Mouse (Mus musculus) liver, embryonic 16.5 days (tissue): ENCODE data around the gene Hprt. TPM values are rescaled to one million over a fixed set of nuclear protein-coding genes. Genes with fewer than 3 reads are reported as not detected.

ENCODE experiments used
- ATAC-seq: fragments of 200-750 bp; cut with Nextera tagmentation; 2 replicates; pipeline ENCODE4 v1.8.0; 2017; ENCODE audit warnings: low read depth, mild to moderate bottlenecking, moderate number of reproducible peaks, moderate library complexity
- H3K27ac ChIP-seq: fragments of 300-500 bp; sonication (generic); 2 replicates; pipeline ENCODE4 v1.5.1; 2014; ENCODE audit warnings: mild to moderate bottlenecking, low read length
- H3K27me3 ChIP-seq: fragments of 300-500 bp; sonication (generic); 2 replicates; pipeline ENCODE4 v1.6.1; 2014; ENCODE audit warnings: low read depth, low read length, mixed read lengths; ENCODE audit not compliant: control insufficient read depth, insufficient read depth
- H3K36me3 ChIP-seq: fragments of 300-500 bp; sonication (generic); 2 replicates; pipeline ENCODE4 v1.6.1; 2014; ENCODE audit warnings: mild to moderate bottlenecking; ENCODE audit not compliant: control insufficient read depth, insufficient read depth
- H3K4me1 ChIP-seq: fragments of 300-500 bp; sonication (generic); 2 replicates; pipeline ENCODE4 v1.6.1; 2014; ENCODE audit warnings: low read depth, low read length, mixed read lengths; ENCODE audit not compliant: control insufficient read depth
- H3K4me2 ChIP-seq: fragments of 300-500 bp; sonication (generic); 2 replicates; pipeline ENCODE4 v1.6.1; 2014; ENCODE audit warnings: low read depth, low read length, mixed read lengths
- H3K4me3 ChIP-seq: fragments of 300-500 bp; sonication (generic); 2 replicates; pipeline ENCODE4 v1.5.1; 2014; ENCODE audit warnings: low read depth, mild to moderate bottlenecking, low read length
- H3K9ac ChIP-seq: fragments of 300-500 bp; sonication (generic); 2 replicates; pipeline ENCODE4 v1.6.1; 2014; ENCODE audit warnings: low read depth, low read length
- H3K9me3 ChIP-seq: fragments of 300-500 bp; sonication (generic); replicated peaks from 2 replicates; pipeline ENCODE4 v1.6.1; 2016; ENCODE audit warnings: low read length; ENCODE audit not compliant: control insufficient read depth
- WGBS: fragments of 180-500 bp; shearing (Covaris S2); extraction: QIAGEN DNeasy Blood & Tissue Kit; methylation state at CpG from one replicate; pipeline ENCODE4 v1.1.7; 2014; ENCODE audit not compliant: insufficient replicate concordance; 5-methylcytosine and 5-hydroxymethylcytosine counted together
- polyA plus RNA-seq: library from polyadenylated mRNA; unstranded; fragments of >200 nt; fragmentation: Nextera tagmentation; extraction: Ambion mirVana; gene quantifications from 2 replicates; pipeline ENCODE4 v1.2.1, GENCODE M21; 2015

The Hprt gene
- polyA plus RNA-seq, 1 experiment from 2014 or later, result 134 TPM

DNA sequence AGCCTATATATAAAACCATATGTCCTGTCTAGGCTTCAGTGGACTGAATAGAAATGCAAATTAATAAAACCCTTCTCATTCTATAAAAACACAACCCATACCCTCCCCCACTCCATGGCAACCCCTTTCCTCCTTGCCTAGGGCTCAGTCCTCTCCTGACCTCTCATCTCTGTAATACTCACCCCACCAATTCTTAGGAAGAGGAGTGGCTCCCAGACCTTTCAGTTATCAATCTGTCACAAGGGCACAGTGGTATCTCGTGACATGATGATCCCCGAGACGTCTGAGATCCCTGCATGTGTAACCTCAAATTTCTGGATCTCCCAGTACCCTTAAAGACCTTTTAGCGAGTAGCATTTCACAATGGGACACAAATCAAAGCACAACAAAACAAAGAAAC is 61.3 kb downstream of the Hprt start:
- H3K36me3 ChIP-seq, result no peaks in the 10 kb centered on the region
- no peaks in the 10 kb centered on the region for H3K9me3 ChIP-seq
- no peak overlapping the region for H3K27ac ChIP-seq
- no peak overlapping the region for H3K4me3 ChIP-seq
- 27% methylated on average over 4 of the region's 4 CpGs for WGBS
- no peak overlapping the region for H3K9ac ChIP-seq
- no peaks in the 10 kb centered on the region for H3K27me3 ChIP-seq
- no peak for ATAC-seq
- H3K4me2 ChIP-seq, result no peak overlapping the region
- H3K4me1 ChIP-seq, result no peaks in the 10 kb centered on the region

DNA sequence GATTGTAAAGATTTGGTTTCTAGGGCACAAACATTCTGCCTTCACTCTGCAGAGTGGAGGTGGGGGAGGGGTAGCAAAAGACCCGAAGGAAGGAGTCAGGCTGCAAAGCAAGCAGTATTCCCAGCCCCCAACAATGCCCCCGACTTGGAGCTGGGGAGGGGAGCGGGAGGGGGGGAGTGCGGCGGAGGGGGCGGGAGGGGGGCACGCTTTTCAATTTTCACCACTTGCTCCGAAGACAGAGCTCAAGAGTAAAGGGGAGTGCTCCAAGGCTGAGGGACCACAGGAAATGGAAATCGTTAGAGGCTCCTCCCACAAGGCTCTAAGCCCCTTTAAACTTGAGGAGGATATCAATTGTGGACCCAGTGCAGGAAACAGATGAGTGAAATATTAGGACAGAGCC is 62.4 kb downstream of the Hprt start:
- peak overlapping the region; percentile 41 for H3K4me2 ChIP-seq
- WGBS, result 8% methylated on average over 7 of the region's 9 CpGs
- H3K4me1 ChIP-seq, result no peaks in the 10 kb centered on the region
- ATAC-seq, result no peak
- H3K27ac ChIP-seq, result no peak overlapping the region
- no peaks in the 10 kb centered on the region for H3K9me3 ChIP-seq
- no peaks in the 10 kb centered on the region for H3K36me3 ChIP-seq
- H3K9ac ChIP-seq, result no peak overlapping the region
- H3K4me3 ChIP-seq, result no peak overlapping the region
- no peaks in the 10 kb centered on the region for H3K27me3 ChIP-seq

GRCm38 (mm10) chrX:53052652-53053500 is 64.9 kb downstream of the Hprt start:
- peaks cover 5% of the 10 kb centered on the region for H3K27me3 ChIP-seq
- H3K4me2 ChIP-seq, result peak overlapping the region; percentile 27; the same call in 1 of the 2 replicates
- no peaks in the 10 kb centered on the region; the same call in 1 of the 2 replicates for H3K4me1 ChIP-seq
- peak; percentile 17; the same call in 1 of the 2 replicates for ATAC-seq
- H3K9ac ChIP-seq, result no peak overlapping the region
- H3K4me3 ChIP-seq, result no peak overlapping the region
- H3K36me3 ChIP-seq, result no peaks in the 10 kb centered on the region
- 24% methylated on average over 13 of the region's 13 CpGs for WGBS
- no peak overlapping the region for H3K27ac ChIP-seq
- H3K9me3 ChIP-seq, result no peaks in the 10 kb centered on the region

DNA sequence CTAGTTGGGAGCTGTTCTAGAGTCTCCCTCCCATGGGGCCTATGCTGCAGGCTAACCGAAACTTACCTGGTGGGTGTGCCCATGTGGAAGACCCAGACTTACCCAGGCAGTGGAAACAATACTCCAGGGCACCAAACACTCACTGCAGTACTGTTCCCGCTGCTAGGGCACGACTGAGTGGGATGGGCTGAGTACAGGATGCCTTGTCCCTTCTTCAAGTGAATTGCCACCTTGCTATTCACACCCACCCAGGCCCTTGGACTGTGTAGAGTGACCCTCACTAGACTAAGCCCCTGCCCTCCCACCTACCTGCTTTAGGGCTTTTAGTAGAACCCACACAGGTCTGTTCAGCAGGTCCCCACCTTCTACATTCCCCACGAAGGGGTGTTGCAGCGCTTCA is 65.9 kb downstream of the Hprt start:
- H3K4me1 ChIP-seq, result no peaks in the 10 kb centered on the region; the same call in 1 of the 2 replicates
- no peak overlapping the region for H3K27ac ChIP-seq
- H3K27me3 ChIP-seq, result peaks cover 15% of the 10 kb centered on the region
- H3K9ac ChIP-seq, result no peak overlapping the region
- no peak overlapping the region for H3K4me3 ChIP-seq
- H3K36me3 ChIP-seq, result no peaks in the 10 kb centered on the region
- 55% methylated on average over 5 of the region's 5 CpGs for WGBS
- H3K9me3 ChIP-seq, result no peaks in the 10 kb centered on the region
- no peak for ATAC-seq
- no peak overlapping the region for H3K4me2 ChIP-seq

DNA sequence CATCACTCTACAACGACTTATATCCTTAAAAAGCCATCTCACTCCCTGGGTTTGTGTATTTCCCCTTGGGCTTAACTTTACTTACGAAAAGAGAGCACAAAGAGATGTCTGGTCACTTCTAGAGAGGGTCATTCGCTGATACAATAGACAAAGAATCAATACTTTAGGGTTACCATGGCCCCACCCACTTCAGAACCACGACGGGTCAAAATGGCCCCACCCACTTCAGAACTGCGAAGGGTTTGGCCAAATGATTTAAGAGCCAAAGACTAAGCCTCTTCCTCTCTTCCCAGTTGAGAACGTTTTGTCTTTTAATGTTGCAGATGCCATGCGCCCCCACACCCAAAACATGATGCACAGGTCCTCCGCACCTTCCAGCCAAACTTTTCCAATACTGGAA is 67.8 kb downstream of the Hprt start:
- H3K4me3 ChIP-seq, result peak overlapping the region; percentile 67
- H3K36me3 ChIP-seq, result no peaks in the 10 kb centered on the region
- 13% methylated on average over 9 of the region's 9 CpGs for WGBS
- ATAC-seq, result no peak
- H3K27ac ChIP-seq, result no peak overlapping the region
- no peaks in the 10 kb centered on the region; the same call in 1 of the 2 replicates for H3K4me1 ChIP-seq
- peaks cover 24% of the 10 kb centered on the region for H3K27me3 ChIP-seq
- H3K9me3 ChIP-seq, result no peaks in the 10 kb centered on the region
- H3K4me2 ChIP-seq, result peak overlapping the region; percentile 83
- peak overlapping the region; percentile 67; the same call in 1 of the 2 replicates for H3K9ac ChIP-seq

- Histone ChIP-seq H3K27me3 (peaks cover 28% of the 10 kb centered on the region), H3K27ac (peak overlapping the region; percentile 77), H3K4me3 (peak overlapping the region; percentile 67), H3K4me2 (peak overlapping the region; percentile 83), H3K36me3 (no peaks in the 10 kb centered on the region), H3K9me3 (no peaks in the 10 kb centered on the region), H3K9ac (peak overlapping the region; percentile 67), H3K4me1 (no peaks in the 10 kb centered on the region; the same call in 1 of the 2 replicates)
- 19% methylated on average over 31 of the region's 33 CpGs for WGBS
- ATAC-seq, result peak; percentile 52
Measured at GRCm38 (mm10) chrX:53056627-53057026, 68.7 kb downstream of the Hprt start.

DNA sequence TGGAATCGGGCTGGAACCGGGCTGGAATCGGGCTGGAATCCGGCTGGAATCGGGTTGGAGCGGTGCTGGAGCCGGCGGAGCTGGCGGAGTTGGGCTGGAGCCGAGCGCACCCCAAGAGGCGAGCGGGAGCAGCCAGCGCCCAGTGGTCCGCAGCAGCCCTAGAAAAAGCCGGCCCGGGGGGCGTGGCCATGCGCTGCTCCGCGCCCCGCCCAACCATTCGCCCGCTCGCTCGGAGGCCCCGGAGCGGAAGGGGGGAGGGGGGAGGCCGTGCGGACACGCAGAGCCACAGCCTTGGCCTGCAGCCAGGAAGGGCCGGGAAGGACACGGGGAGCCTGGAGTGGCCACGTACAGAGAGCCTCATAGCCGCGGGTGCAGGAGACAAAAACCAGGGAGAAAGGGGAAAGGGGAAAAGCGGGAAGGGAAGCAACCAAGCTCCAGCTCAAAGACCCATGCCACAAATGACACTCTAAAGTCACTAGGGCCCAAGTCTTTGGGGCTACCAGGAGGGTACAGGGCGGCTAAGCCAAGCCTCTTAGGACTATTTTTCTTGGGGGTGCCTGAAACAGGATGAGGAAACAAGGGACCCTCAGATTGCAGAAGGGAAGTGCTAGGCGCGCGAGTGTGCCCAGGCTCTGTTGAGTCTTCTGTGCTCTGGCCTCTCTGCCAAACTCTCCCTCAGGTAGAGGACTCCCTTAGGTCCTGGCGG is 69.3 kb downstream of the Hprt start:
- Histone ChIP-seq H3K27me3 (peaks cover 28% of the 10 kb centered on the region), H3K9ac (peak overlapping the region; percentile 67), H3K4me1 (no peaks in the 10 kb centered on the region; the same call in 1 of the 2 replicates), H3K27ac (peak overlapping the region; percentile 77), H3K9me3 (no peaks in the 10 kb centered on the region), H3K36me3 (no peaks in the 10 kb centered on the region), H3K4me2 (peak overlapping the region; percentile 83), H3K4me3 (peak overlapping the region; percentile 67)
- ATAC-seq, result peak; percentile 89
- 16% methylated on average over 29 of the region's 42 CpGs for WGBS

GRCm38 (mm10) chrX:53057760-53058090 is 69.8 kb downstream of the Hprt start:
- Histone ChIP-seq H3K36me3 (no peaks in the 10 kb centered on the region), H3K27ac (no peak overlapping the region), H3K4me2 (peak overlapping the region; percentile 83), H3K4me1 (no peaks in the 10 kb centered on the region; the same call in 1 of the 2 replicates), H3K9ac (no peak overlapping the region), H3K4me3 (peak overlapping the region; percentile 67), H3K27me3 (peaks cover 28% of the 10 kb centered on the region), H3K9me3 (no peaks in the 10 kb centered on the region)
- WGBS, result 34% methylated on average over 6 of the region's 6 CpGs
- ATAC-seq, result no peak
